Mouse (Mus musculus) olfactory bulb, adult 2 months (tissue): ENCODE data around the gene Phex.

Experiments used
- CTCF ChIP-seq: fragments of 200-500 bp; IDR thresholded peaks from 2 replicates; pipeline ENCODE4 v1.5.1; 2012; ENCODE audit warnings: low read depth, mild to moderate bottlenecking, low read length, moderate library complexity; ENCODE audit not compliant: insufficient read depth
- POLR2A ChIP-seq: fragments of 200-500 bp; IDR thresholded peaks from 2 replicates; pipeline ENCODE4 v1.6.1; 2012; ENCODE audit warnings: mild to moderate bottlenecking, low read depth, low read length, moderate library complexity; ENCODE audit not compliant: insufficient read depth

DNA sequence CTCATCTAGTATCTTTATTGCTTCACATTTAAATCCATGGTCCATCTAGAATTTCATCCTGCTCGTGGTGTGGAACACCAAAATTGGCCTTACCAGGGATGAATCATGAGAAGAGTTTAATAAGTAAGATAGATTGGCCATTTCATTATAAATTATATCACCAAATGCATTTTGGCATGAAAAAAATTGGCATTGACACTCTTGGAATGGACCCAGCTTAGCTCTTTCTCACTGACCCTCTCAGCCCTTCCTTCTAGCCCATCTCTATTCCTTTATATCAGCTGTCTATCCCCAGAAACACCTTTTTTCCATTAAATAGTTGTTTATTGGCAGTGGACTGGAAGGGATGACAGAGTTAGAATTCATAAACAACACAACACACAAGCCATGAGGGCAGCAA is 37.7 kb downstream of the Phex start:
- TF ChIP-seq CTCF, result no peak
- no peak for TF ChIP-seq POLR2A
